Mouse (Mus musculus): ENCODE results near the gene Smarcad1. TPM values are rescaled to one million over a fixed set of nuclear protein-coding genes. Genes with fewer than 3 reads are reported as not detected.
"Not testable (repeated sequence)": the region's sequence is repeated elsewhere in the genome, so short reads cannot be mapped to it uniquely, and the experiment has no call there.

The Smarcad1 gene
- 44.0 and 49.5 TPM in 2 replicates for total RNA-seq (2017)

DNA sequence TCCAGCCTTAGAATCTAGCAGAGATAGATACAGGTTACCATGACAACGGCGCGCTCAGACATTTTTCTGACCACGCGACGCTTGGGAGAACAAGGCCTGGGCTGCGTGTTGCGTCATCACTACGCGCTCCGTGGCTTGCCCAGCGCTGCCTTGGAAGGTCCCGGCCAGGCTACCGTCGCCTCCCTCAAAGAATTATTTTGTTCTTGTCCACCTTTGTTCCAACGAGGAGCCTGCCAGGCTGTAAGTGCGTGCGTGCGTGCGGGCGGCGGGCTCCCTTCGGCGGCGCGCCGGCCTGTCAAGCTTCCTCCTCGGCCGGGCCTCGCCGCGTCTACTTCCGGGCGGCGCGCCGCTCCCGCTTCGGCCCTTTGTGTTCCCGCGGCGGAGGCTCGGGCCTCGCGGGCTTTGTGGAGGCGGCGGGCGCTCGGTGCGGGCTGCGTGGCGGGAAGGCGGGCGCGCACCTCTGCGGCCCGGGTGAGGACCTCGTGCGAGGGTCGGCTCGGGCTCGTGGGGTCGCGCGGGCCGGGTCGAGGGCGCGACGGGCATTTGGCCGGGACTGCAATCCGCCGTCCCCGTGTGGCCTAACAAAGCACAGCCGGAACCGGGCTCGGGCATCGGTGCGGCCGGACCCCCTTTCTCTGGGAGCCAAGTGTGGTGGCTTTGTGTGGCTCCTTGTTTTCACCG, at the start of gene Smarcad1:
TSS of gene Smarcad1 (plus strand) at position 93 of the 681 bp plus-strand sequence.
- ATAC-seq (ENCODE audit: extremely low read depth, insufficient number of reproducible peaks, low FRiP score, poor library complexity, severe bottlenecking): peak; percentile 89

DNA sequence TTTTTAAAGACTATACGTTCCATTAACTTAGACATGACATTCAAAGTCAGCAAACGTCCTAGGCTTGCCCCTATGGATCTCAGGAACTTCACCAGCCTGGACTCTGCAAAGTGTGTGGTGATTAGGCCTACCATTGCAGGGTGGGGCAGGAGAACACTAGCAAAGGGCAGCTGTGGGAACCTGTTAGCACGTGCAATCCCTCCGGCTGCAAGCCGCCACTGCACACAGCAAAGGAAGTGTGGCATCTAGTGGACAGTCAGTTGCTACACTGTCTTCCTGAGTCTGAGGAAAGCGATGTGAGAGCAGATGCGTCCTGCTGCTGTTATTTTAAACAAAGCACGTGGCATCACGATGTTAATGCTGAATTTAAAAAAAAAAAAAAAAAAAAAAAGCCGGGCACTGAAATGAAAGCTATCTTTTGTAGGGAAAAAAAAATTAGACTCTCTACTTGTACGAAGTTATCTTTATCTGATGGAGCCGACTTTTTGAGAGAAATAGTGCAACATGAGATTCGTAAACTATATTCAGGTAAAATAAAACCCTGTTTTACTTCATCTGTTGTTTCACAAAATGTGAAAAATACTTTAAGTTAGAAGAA, 45.5 kb upstream of the Smarcad1 start:
- no peak for ATAC-seq (ENCODE audit: extremely low read depth, insufficient number of reproducible peaks, low FRiP score, poor library complexity, severe bottlenecking)

DNA sequence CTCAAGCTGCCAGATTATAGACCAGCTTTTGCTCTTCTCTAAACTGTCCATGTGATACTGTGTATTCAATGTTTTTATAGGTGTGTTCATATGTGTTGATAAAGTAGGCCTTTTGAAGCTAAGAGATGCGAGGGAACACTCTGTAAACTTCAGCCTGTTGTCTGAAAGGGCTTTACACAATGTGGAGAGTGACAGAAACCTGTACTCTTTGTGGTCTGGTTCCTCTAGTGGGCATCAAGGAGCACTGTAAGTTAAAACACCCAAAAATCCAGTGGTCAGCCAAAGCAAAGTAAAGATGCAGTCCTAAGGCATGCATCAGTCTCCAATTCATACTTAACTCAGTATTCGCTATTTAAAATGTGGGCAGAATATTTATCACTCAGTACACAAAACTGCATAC, 44.6 kb upstream of the Smarcad1 start:
- no peak for ATAC-seq (ENCODE audit: extremely low read depth, insufficient number of reproducible peaks, low FRiP score, poor library complexity, severe bottlenecking)

DNA sequence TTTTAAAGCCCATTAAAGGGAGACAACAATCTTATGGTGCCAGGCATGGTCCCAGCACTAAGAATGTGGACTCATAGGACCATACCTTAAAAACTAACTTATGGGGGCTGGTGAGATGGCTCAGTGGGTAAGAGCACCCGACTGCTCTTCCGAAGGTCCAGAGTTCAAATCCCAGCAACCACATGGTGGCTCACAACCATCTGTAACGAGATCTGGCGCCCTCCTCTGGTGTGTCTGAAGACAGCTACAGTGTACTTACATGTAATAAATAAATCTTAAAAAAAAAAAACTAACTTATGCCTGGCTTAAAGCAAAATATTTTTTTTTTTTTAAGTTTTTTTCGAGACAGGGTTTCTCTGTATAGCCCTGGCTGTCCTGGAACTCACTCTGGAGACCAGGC, 41.6 kb upstream of the Smarcad1 start:
- ATAC-seq (ENCODE audit: extremely low read depth, insufficient number of reproducible peaks, low FRiP score, poor library complexity, severe bottlenecking): not testable (repeated sequence)

DNA sequence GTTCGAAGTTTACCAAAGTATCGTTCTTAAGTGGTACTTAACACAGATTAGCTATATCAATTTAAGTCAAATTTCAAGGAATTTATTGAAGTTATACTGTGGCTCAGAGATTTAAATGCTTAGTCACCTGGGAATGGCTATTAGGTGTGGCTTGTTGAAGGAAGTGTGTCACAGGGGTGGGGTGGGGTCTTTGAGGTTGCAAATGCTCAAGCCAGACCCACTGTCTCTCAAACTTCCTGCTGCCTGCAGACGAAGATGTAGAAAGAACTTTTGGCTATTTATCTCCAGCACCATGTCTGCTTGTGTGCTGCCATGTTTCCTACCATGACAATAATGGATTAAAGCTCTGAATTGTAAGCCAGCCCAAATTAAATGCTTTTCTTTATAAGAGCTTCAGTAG, 40.2 kb upstream of the Smarcad1 start:
- ATAC-seq (ENCODE audit: extremely low read depth, insufficient number of reproducible peaks, low FRiP score, poor library complexity, severe bottlenecking): no peak

DNA sequence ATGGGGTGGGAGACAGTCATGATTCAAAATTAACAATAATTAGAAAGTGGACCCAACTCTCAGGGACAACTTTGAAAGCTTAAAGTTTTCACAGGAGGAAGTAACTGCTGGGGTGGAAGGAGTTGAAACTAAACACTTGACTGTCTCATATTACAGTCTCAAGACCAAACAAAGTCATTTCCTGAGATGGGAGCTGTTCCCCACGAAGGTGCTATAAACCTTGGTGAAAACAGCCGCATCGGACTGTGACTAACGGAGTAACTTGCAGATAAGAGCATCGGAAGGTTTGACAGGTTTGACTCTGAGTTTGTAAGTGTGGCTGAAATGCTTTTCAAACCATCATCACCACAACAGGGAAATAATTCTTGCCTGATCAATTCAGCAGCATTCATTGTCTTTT, 33.5 kb upstream of the Smarcad1 start:
- ATAC-seq (ENCODE audit: extremely low read depth, insufficient number of reproducible peaks, low FRiP score, poor library complexity, severe bottlenecking): no peak

DNA sequence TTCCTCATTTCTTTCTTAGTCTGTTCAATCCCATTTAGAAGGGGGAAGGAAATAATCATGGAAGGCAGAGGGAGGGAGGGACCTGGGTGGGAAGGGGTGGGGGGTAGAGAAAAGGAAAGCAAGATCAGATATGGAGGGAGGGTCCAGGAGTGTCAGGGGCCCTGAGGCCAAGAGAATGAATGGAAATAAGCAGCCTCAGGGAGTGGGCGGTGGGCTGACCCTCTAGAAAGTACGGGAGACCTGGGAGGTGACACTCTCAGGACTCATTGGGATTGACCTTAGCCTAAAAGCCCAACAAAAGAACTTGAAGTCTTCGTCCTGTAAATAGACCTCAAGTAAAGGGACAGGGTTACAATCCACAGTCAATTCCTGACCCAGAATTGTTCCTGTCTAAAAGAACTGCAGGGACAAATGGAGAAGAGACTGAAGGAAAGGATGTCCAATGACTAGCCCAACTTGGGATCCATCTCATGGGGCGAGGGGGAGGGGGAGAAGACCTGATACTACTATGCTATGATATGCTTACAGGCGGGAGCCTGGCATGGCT, 30.9 kb upstream of the Smarcad1 start:
- ATAC-seq (ENCODE audit: extremely low read depth, insufficient number of reproducible peaks, low FRiP score, poor library complexity, severe bottlenecking): no peak

DNA sequence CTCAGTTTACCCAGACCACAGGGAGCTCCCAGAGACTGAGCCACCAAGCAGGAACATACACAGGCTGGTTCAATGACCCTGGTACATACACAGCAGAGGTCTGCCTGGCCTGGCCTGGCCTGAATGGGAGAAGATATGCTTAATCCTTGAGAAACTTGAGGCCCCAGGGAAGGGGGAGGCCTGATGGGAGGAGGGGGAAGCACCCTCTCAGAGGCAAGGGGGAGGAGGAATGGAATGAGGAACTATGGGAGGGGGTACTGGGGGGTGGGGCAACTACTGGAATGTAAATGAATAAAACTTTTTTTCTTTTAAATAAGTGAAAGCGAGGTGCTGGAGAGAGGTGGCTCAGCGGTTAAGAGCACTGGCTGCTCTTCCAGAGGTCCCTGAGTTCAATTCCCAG, 30.2 kb upstream of the Smarcad1 start:
- no peak for ATAC-seq (ENCODE audit: extremely low read depth, insufficient number of reproducible peaks, low FRiP score, poor library complexity, severe bottlenecking)

DNA sequence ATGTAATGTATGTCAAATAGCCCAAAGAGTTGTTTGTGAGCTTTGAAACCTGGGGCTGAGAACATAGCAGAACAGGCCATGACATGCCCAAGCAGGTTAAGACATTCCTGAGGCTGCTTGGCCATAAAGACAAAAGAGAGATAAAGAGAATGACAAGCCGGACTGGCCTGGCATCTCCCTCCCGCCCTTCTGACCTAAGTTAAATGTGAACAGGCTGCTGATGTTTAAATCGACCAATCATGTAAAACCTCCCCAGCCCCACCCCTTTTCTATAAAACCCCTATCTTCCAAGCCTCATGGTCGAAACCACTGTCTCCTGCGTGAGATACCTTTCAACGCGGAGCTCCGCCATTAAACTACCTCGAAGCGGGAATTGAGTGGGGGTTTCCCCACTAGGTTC, 24.8 kb upstream of the Smarcad1 start:
- no peak for ATAC-seq (ENCODE audit: extremely low read depth, insufficient number of reproducible peaks, low FRiP score, poor library complexity, severe bottlenecking)

DNA sequence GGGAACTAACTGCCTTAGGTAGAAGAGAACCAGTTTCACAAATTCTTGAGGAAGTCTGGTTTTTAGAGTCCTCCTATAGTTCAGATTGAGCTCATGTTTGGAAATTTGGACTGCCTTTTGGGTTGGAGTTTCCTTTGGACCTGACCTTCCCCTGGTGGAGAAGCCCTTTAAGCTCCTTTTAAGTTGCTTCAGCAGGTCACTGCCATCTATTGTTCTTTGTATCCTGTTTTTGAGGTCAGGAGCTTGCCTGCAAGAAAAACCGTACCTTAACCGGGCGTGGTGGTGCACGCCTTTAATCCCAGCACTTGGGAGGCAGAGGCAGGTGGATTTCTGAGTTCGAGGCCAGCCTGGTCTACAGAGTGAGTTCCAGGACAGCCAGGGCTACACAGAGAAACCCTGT, 23.4 kb upstream of the Smarcad1 start:
- ATAC-seq (ENCODE audit: extremely low read depth, insufficient number of reproducible peaks, low FRiP score, poor library complexity, severe bottlenecking): not testable (repeated sequence)

DNA sequence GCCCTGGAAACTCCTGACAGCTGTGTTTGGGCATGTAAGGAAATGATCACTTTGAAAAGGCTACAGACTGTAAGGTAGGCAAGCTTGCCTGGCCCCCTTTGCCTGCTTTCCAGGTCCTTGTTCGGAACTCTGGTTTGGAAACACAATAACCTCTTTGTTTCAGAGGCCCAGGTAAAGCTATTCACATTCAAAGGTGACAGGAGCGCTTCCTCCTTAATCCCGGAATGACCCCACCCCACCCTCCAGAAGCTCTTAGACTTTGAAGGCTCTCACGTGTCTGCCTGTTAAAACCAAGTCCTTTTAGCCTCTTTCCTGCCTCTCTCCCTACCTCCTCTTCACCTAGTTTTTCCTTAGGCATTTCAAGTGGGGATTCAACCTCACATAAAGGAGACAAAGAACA, 20.5 kb upstream of the Smarcad1 start:
- ATAC-seq (ENCODE audit: extremely low read depth, insufficient number of reproducible peaks, low FRiP score, poor library complexity, severe bottlenecking): no peak

DNA sequence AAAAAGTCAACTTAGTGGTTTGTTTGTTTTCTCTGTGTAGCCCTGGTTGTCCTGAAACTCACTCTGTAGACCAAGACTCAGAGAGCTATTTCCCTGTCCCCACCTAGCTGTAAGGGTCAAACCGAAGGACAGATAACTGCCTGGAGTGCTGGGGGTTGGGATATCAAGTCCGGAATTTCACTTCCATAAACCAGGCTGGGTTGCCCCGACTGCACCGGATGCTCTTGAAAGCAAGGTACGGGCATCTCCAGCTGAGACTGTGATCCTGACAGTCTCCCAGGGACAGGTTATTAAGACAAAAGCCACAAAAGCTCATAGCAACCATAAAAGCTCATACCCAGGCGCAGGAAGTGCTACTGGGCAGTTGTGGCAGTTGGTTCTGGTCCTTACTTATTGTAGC, 19.3 kb upstream of the Smarcad1 start:
- ATAC-seq (ENCODE audit: extremely low read depth, insufficient number of reproducible peaks, low FRiP score, poor library complexity, severe bottlenecking): no peak

DNA sequence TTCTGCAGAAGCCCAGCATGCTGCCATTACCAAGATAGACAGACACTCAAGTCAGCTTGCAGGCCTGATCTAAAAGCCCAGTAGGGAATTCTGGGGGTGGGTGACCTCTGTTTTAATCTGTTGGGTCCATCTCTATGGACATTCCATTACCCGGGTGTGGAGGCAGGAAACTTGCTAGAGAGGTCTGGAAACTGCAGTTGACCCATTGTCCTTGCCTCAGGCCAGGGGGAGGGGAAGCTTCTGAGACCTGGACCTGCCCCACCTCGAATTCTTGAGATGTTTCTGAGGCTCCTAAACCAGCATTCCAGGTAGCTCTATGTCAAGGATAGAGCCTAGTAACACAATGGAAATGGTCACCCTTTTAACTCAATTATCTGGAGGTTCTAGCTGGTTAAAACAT, 17.7 kb upstream of the Smarcad1 start:
- ATAC-seq (ENCODE audit: extremely low read depth, insufficient number of reproducible peaks, low FRiP score, poor library complexity, severe bottlenecking): no peak

DNA sequence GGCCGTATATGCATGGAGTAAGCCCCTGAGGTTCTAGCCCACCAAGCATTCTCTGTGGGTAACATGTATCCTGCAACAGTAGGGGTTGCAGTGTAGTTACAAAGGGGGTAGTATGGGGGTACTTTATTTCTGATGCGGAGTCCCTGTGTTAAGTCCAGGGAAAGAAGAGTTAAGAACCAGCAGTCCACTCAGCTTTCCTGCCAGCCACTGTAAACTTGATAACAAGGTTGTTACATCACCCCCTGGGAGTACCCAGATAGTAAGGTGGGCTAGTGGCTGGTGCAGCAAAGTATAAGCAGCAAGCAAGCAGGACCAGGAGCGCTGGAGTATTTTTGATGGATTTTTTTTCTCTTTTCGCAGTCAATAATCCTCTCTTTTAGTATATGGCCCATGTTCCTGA, 17.3 kb upstream of the Smarcad1 start:
- no peak for ATAC-seq (ENCODE audit: extremely low read depth, insufficient number of reproducible peaks, low FRiP score, poor library complexity, severe bottlenecking)

DNA sequence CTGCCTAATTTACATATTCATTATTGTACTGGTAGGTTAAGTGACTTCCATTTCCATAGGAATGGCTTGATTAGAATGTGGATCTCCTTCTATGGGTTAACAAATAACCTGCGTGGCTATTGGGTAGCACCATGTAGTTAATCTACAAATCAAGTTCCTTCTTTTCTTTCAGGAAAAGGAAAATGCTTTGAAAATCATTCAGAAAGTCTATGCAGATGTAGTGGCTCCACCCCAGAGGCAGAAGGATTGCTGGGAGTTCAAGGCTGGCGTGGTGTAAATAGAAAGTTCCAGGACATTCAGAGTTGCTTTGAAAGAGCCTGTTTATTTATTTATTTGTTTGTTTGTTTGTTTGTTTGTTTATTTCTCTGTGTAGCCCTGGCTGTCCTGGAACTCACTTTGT, 7.7 kb upstream of the Smarcad1 start:
- no peak for ATAC-seq (ENCODE audit: extremely low read depth, insufficient number of reproducible peaks, low FRiP score, poor library complexity, severe bottlenecking)

DNA sequence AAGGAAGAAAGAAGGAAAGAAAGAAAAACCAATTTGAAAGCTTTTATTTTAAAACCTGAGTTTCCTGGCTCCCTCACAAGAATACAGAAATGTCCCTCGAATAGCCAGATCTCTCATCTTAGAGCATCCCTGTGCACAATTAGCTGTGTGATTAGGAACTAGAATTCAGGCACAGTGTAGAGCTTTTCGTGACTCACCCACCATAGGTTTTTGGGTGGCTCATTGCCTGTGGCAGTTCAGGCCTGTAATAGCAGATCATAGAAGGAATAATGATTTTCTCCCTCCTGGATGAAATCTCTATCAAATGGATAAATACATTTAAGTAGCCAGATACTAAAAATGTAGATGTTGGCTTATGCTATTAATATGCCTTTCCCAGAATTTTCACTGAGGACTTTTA, 6.9 kb upstream of the Smarcad1 start:
- ATAC-seq (ENCODE audit: extremely low read depth, insufficient number of reproducible peaks, low FRiP score, poor library complexity, severe bottlenecking): no peak

DNA sequence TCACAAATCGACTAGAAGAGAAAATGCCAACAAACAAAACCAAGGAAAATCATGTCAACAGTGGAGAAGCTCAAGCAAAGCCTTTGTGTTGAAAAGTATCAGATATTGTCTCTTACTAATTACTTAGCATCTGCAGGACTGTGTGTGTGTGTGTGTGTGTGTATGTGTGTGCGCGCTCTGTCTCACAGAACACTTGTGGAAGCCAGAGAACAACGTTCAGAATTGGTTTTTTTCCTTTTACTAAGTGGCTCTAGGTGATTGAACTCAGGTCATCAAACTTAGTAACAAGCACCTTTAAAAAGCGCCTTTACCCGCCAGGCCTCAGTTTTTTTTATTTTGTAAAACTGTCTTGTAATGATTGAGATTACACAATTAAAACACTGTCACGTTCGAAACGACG, 451 bp upstream of the Smarcad1 start:
- no peak for ATAC-seq (ENCODE audit: extremely low read depth, insufficient number of reproducible peaks, low FRiP score, poor library complexity, severe bottlenecking)

DNA sequence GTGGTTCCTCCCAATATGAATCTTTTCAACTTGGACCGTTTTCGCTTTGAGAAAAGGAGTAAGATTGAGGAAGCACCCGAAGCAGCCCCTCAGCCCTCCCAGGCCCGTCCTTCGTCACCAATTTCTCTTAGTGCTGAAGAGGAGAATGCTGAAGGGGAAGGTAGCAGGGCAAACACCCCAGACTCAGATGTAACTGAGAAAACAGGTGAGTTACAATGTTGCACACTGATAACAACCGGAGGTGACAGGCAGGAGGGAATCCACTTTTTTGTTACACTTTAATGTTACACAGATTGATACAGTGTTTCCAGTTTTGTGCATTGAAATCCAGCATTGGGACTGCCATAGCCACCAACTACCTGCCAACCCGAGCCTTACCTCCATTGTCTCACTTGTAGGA, 858 bp downstream of the Smarcad1 start:
- peak; percentile 16; the same call in 1 of the 2 replicates for ATAC-seq (ENCODE audit: extremely low read depth, insufficient number of reproducible peaks, low FRiP score, poor library complexity, severe bottlenecking)

DNA sequence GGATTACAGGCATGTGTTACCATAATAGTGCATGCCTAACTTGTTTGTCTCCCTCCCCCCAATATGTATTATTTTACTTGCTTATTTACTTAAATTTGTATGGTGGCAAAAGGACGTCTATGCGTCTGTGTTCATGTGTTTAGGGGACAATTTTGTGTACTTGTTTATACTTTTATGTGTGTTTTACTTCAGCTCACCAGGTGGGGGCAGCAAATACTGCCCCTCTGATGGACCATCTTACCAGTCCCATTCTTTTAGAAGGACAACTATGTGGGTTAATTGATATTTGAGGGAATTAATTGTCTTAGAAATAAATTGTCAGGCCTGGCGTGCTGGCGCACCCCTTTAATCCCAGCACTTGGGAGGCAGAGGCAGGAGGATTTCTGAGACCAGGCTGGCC, 6.7 kb downstream of the Smarcad1 start:
- no peak for ATAC-seq (ENCODE audit: extremely low read depth, insufficient number of reproducible peaks, low FRiP score, poor library complexity, severe bottlenecking)

DNA sequence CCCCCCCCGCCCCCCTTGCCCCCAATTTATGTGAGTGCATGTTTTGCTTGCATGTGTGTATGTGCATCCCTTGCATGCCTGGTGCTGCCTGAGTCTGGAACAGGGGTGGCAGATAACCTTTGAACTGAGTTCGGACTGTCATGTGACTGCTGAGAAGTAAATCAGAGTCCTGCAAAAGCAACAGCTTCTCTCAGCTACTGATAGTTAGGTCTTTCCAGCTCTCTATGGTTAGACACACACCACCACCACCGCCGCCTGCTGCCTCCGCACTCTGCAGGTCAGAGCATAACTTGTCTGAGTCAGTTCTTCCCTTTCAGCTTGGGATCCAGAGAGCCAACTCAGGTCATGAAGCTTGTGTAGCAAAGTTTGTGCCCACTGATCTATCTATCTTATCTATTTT, 14.2 kb downstream of the Smarcad1 start:
- ATAC-seq (ENCODE audit: extremely low read depth, insufficient number of reproducible peaks, low FRiP score, poor library complexity, severe bottlenecking): no peak

DNA sequence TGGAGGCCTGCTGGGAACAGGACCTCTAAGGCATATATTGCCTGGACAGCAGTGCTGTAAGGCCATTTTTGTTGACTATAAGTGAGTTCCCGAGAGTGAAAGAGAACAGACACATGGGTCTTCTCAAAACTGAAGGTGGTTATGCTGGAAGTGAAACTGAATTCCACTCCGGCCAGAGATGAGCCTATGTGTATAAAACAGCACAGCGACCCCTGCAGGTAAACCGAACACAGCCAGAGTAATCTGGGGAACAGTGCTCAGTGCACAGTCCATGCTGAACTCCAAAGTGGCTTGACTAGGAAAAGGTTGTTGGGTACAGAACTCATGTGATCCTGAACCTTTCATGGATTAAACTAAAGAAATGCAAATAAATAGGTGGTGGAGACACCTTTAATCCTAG, 14.8 kb downstream of the Smarcad1 start:
- not testable (repeated sequence) for ATAC-seq (ENCODE audit: extremely low read depth, insufficient number of reproducible peaks, low FRiP score, poor library complexity, severe bottlenecking)

Data from neutrophil, adult 5-6 weeks (primary cell).